Mouse (Mus musculus) bone marrow macrophage, adult 2 months (primary cell): Measurements from ENCODE around the gene Prkca.

Source experiments
- CTCF ChIP-seq: IDR thresholded peaks from 2 replicates; pipeline ENCODE4 v1.5.1; 2012; ENCODE audit warnings: low read depth, mild to moderate bottlenecking, low read length, moderate library complexity
- POLR2A ChIP-seq: IDR thresholded peaks from 2 replicates; pipeline ENCODE4 v1.6.1; 2012; ENCODE audit warnings: mild to moderate bottlenecking, low read depth, low read length, borderline replicate concordance

GRCm38 (mm10) chr11:108273415-108273965, 70.2 kb downstream of the Prkca start:
- TF ChIP-seq CTCF = no peak
- TF ChIP-seq POLR2A = no peak
